Mouse (Mus musculus): ENCODE measurements around the gene Hspa12a. TPM values are rescaled to one million over a fixed set of nuclear protein-coding genes. Genes with fewer than 3 reads are reported as not detected.
"Not testable (repeated sequence)": the region's sequence is repeated elsewhere in the genome, so short reads cannot be mapped to it uniquely, and the experiment has no call there.

Hspa12a gene
- total and polyA plus RNA-seq, 2 experiments from 2014 or later: 56.1 to 70.8 TPM

DNA sequence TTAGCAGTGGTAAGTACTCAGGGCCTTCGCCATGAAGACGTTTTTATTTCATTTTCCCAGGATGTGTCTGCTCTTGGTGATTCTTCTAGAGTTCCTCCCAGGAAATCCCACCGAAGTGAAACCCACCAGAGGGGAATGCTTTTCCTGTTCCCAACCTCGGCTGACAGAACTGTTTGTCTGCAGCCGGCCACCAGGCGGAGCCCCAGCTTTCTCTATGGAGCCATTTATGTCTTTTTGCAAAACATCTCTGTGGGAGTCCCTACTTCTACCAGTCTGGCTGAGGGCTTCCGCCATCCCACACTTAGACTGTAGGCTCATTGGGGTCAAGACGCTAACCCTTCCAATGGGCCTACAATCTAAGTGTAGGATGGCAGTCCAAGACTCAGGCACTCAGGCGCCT, 32.1 kb downstream of the Hspa12a start:
- no peaks in the 10 kb centered on the region for H3K4me1 ChIP-seq (ENCODE audit: insufficient read depth, low read length)
- peak overlapping the region; percentile 52 for H3K4me2 ChIP-seq (ENCODE audit: low read depth, low read length)
- DNase-seq (ENCODE audit: low spot score) (peak; percentile 91), ATAC-seq (peak; percentile 69)
- H3K36me3 ChIP-seq (ENCODE audit: insufficient read depth, low read length): no peaks in the 10 kb centered on the region
- H3K9me3 ChIP-seq (ENCODE audit: low read length): no peaks in the 10 kb centered on the region
- H3K27me3 ChIP-seq (ENCODE audit: insufficient read depth, low read length): no peaks in the 10 kb centered on the region
- no peak overlapping the region for H3K27ac ChIP-seq
- H3K9ac ChIP-seq (replicated peaks; ENCODE audit: low read length): no peak overlapping the region; the same call in 1 of the 2 replicates
- H3K4me3 ChIP-seq (ENCODE audit: low read length): peak overlapping the region; percentile 25
- 10% methylated on average over 9 of the region's 9 CpGs for WGBS
- peak; percentile 86 for TF ChIP-seq CTCF (IDR thresholded peaks at IDR 0.05; ENCODE audit: low read depth)

DNA sequence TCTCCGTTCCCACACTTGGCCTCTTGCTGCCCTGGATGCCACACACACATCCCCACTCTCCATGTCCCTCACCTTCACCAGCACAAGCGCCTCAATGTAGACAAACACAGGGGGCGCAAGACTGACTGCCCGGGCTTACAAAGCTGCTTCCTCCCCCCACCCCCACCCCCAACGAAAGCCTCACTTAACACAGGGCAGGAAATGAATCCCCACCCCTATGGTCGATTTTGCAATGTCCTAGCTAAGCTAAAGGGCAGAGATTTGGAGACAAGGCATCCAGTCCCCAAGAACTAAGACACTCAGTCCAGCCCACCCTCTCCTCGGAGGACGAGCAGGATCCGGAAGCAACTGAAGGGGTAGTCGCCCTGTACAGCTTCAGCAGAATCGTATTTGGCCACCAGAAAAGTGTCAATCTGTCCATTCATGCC, 32.5 kb downstream of the Hspa12a start:
- Histone ChIP-seq H3K4me3 (ENCODE audit: low read length) (peak overlapping the region; percentile 25), H3K27ac (no peak overlapping the region), H3K9ac (replicated peaks; ENCODE audit: low read length) (no peak overlapping the region; the same call in 1 of the 2 replicates), H3K4me1 (ENCODE audit: insufficient read depth, low read length) (no peaks in the 10 kb centered on the region), H3K27me3 (ENCODE audit: insufficient read depth, low read length) (no peaks in the 10 kb centered on the region), H3K9me3 (ENCODE audit: low read length) (no peaks in the 10 kb centered on the region), H3K4me2 (ENCODE audit: low read depth, low read length) (peak overlapping the region; percentile 52), H3K36me3 (ENCODE audit: insufficient read depth, low read length) (no peaks in the 10 kb centered on the region)
- DNase-seq (ENCODE audit: low spot score): peak; percentile 46
- peak; percentile 53 for TF ChIP-seq CTCF (IDR thresholded peaks at IDR 0.05; ENCODE audit: low read depth)
- 5% methylated on average over 11 of the region's 11 CpGs for WGBS
- ATAC-seq: peak; percentile 65

- Histone ChIP-seq H3K4me1 (ENCODE audit: insufficient read depth, low read length) (no peaks in the 10 kb centered on the region), H3K27me3 (ENCODE audit: insufficient read depth, low read length) (no peaks in the 10 kb centered on the region; the same call in 1 of the 2 replicates), H3K4me2 (ENCODE audit: low read depth, low read length) (no peak overlapping the region), H3K9me3 (ENCODE audit: low read length) (no peaks in the 10 kb centered on the region), H3K27ac (no peak overlapping the region), H3K36me3 (ENCODE audit: insufficient read depth, low read length) (no peaks in the 10 kb centered on the region), H3K9ac (replicated peaks; ENCODE audit: low read length) (no peak overlapping the region), H3K4me3 (ENCODE audit: low read length) (no peak overlapping the region)
- DNase-seq (ENCODE audit: low spot score) (no peak), ATAC-seq (no peak)
- 86% methylated on average over 10 of the region's 10 CpGs for WGBS
- no peak for TF ChIP-seq CTCF (IDR thresholded peaks at IDR 0.05; ENCODE audit: low read depth)
Measured at GRCm38 (mm10) chr19:58908018-58908417, 35.4 kb downstream of the Hspa12a start.

- Histone ChIP-seq H3K27me3 (ENCODE audit: insufficient read depth, low read length) (no peaks in the 10 kb centered on the region; the same call in 1 of the 2 replicates), H3K4me3 (ENCODE audit: low read length) (no peak overlapping the region), H3K27ac (no peak overlapping the region), H3K4me1 (ENCODE audit: insufficient read depth, low read length) (no peaks in the 10 kb centered on the region), H3K4me2 (ENCODE audit: low read depth, low read length) (no peak overlapping the region), H3K9me3 (ENCODE audit: low read length) (no peaks in the 10 kb centered on the region), H3K36me3 (ENCODE audit: insufficient read depth, low read length) (no peaks in the 10 kb centered on the region), H3K9ac (replicated peaks; ENCODE audit: low read length) (no peak overlapping the region)
- TF ChIP-seq CTCF (IDR thresholded peaks at IDR 0.05; ENCODE audit: low read depth): peak; percentile 52
- 45% methylated on average over 9 of the region's 9 CpGs for WGBS
- DNase-seq (ENCODE audit: low spot score) (no peak), ATAC-seq (0 out of 2 replicates have a peak, but pooled peaks have one; percentile 7)
Measured at GRCm38 (mm10) chr19:58906685-58907084, 36.8 kb downstream of the Hspa12a start.

DNA sequence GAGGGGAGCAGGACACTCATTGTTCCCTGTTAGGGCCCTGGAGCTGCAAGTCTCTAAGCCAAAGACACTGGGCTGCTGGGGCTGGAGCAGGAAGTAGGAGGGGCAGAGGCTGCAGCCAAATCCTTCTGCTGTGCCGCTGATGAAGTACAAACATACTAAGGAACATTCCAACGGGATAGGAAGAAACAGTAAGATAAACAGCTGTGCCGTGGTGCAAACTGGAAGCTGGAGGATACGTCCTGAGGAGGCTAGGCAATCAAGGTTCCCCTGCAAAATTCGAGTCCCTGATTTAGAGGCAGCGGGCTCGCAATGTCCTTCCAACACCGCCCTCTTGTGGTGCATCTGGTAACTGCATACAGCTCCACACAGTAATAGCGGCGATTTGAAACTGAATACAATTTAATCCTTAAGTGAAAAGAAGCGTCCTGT, 39.5 kb downstream of the Hspa12a start:
- H3K4me3 ChIP-seq (ENCODE audit: low read length): peak overlapping the region; percentile 23
- H3K27me3 ChIP-seq (ENCODE audit: insufficient read depth, low read length): no peaks in the 10 kb centered on the region; the same call in 1 of the 2 replicates
- no peaks in the 10 kb centered on the region for H3K36me3 ChIP-seq (ENCODE audit: insufficient read depth, low read length)
- no peak overlapping the region for H3K27ac ChIP-seq
- TF ChIP-seq CTCF (IDR thresholded peaks at IDR 0.05; ENCODE audit: low read depth): peak; percentile 98
- under 1% methylated on average over 11 of the region's 11 CpGs for WGBS
- no peaks in the 10 kb centered on the region for H3K9me3 ChIP-seq (ENCODE audit: low read length)
- no peaks in the 10 kb centered on the region for H3K4me1 ChIP-seq (ENCODE audit: insufficient read depth, low read length)
- DNase-seq (ENCODE audit: low spot score) (peak; percentile 92), ATAC-seq (peak; percentile 66)
- peak overlapping the region; percentile 52 for H3K4me2 ChIP-seq (ENCODE audit: low read depth, low read length)
- no peak overlapping the region for H3K9ac ChIP-seq (replicated peaks; ENCODE audit: low read length)

GRCm38 (mm10) chr19:58903079-58903898, 40.2 kb downstream of the Hspa12a start:
- no peak for DNase-seq (ENCODE audit: low spot score)
- no peak for TF ChIP-seq CTCF (IDR thresholded peaks at IDR 0.05; ENCODE audit: low read depth)
- Histone ChIP-seq H3K36me3 (ENCODE audit: insufficient read depth, low read length) (no peaks in the 10 kb centered on the region), H3K27me3 (ENCODE audit: insufficient read depth, low read length) (no peaks in the 10 kb centered on the region; the same call in 1 of the 2 replicates), H3K27ac (no peak overlapping the region), H3K9ac (replicated peaks; ENCODE audit: low read length) (no peak overlapping the region), H3K4me3 (ENCODE audit: low read length) (no peak overlapping the region), H3K4me2 (ENCODE audit: low read depth, low read length) (peak overlapping the region; percentile 52), H3K9me3 (ENCODE audit: low read length) (no peaks in the 10 kb centered on the region), H3K4me1 (ENCODE audit: insufficient read depth, low read length) (no peaks in the 10 kb centered on the region)
- peak; percentile 4; the same call in 1 of the 2 replicates for ATAC-seq
- 66% methylated on average over 7 of the region's 7 CpGs for WGBS

DNA sequence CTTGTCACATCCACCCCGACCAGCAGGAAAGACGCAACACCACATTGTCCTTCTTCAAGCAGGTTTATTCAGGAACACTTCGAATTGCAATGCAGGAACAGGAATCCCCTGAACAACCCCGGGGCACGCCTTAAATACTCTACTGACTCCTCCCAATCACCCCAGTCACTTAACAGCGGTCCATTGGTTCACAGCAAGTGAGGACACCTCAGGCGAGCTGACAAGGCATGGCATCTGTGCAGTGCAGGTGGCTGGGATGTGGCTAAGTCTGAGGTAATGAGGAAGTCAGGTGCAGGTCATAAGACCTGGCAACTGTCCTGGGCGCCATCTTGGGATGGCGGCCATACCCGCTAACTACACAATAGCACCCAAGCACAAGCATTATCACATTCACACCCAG, 43.0 kb downstream of the Hspa12a start:
- H3K4me2 ChIP-seq (ENCODE audit: low read depth, low read length); H3K9me3 ChIP-seq (ENCODE audit: low read length); H3K4me3 ChIP-seq (ENCODE audit: low read length); H3K36me3 ChIP-seq (ENCODE audit: insufficient read depth, low read length); DNase-seq (ENCODE audit: low spot score); H3K9ac ChIP-seq (replicated peaks; ENCODE audit: low read length); H3K27me3 ChIP-seq (ENCODE audit: insufficient read depth, low read length); H3K4me1 ChIP-seq (ENCODE audit: insufficient read depth, low read length); H3K27ac ChIP-seq; ATAC-seq: not testable (repeated sequence)
- 90% methylated on average over 10 of the region's 10 CpGs for WGBS

All from hindbrain, postnatal 0 days (tissue).